Mouse (Mus musculus): ENCODE data around the gene Hsbp1. TPM values are rescaled to one million over a fixed set of nuclear protein-coding genes. Genes with fewer than 3 reads are reported as not detected.
"Not testable (repeated sequence)": the region's sequence is repeated elsewhere in the genome, so short reads cannot be mapped to it uniquely, and the experiment has no call there.

The Hsbp1 gene
- polyA plus RNA-seq, 1 experiment from 2014 or later, result 272 TPM

DNA sequence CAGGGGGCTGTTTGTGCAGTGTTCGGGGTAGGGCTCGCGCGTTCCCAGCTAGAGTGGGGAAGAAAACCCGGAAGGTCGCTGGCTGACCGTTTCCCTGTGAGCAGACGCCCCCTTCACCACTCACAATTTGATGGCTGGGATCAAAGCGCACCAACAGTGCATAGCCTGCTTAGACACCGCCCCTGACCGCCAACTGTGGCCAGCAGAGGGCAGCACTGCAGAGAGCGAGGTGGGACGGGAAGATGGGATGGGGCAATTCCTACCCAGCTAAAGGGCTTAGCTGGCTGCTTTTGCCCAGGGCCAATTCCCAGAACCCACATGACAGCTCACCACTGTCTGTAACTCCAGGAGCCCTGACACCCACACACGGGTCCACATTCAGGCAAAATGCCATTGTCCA lies 14.5 kb downstream of the Hsbp1 start:
- 46% methylated on average over 14 of the region's 14 CpGs for WGBS
- Histone ChIP-seq H3K27me3 (ENCODE audit: control insufficient read depth, insufficient read depth, low read length) (no peaks in the 10 kb centered on the region), H3K4me3 (ENCODE audit: low read depth, low read length) (no peak overlapping the region), H3K9ac (ENCODE audit: low read length) (no peak overlapping the region), H3K4me1 (ENCODE audit: control insufficient read depth, insufficient read depth, low read length) (no peaks in the 10 kb centered on the region), H3K4me2 (ENCODE audit: low read depth, severe bottlenecking) (no peak overlapping the region), H3K36me3 (ENCODE audit: control insufficient read depth, insufficient read depth, low read length) (no peaks in the 10 kb centered on the region), H3K27ac (replicated peaks; ENCODE audit: low read depth, low read length) (no peak overlapping the region), H3K9me3 (ENCODE audit: control insufficient read depth, low read length) (no peaks in the 10 kb centered on the region)
- DNase-seq (ENCODE audit: low spot score) (peak; percentile 72), ATAC-seq (ENCODE audit: insufficient number of reproducible peaks, low FRiP score, low TSS enrichment, low read depth) (no peak)

DNA sequence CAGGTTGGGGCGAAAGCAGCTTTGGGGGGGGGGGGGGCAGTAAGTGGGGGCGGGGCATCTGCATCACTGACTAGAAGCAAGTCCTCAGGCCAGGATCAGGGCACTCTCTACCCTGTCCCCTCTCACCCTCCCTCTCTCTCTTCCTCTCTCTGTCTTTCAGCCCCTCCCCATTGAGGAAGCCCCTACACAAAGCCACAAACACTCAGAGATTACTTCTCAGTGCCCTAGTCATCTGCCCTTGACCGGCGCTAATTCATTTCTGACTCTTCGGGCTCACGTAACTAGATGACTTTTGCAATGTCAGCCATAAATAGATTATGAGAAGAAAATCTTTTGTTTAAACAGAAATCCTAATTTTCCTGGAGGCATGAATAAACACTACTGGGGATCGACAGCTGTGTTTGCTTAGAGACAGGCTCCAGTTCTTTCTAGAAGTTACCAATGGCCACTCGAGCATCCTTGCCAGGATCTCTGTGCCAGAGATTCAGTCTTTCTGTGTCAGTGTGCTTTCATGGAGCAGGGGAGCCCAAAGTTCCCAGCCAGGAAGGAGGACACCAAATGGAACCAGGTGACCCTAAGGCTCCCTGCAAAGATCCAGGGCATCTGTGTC lies 16.5 kb downstream of the Hsbp1 start:
- no peak overlapping the region for H3K27ac ChIP-seq (replicated peaks; ENCODE audit: low read depth, low read length)
- H3K4me1 ChIP-seq (ENCODE audit: control insufficient read depth, insufficient read depth, low read length), result no peaks in the 10 kb centered on the region
- no peaks in the 10 kb centered on the region for H3K9me3 ChIP-seq (ENCODE audit: control insufficient read depth, low read length)
- no peak overlapping the region for H3K9ac ChIP-seq (ENCODE audit: low read length)
- no peak for ATAC-seq (ENCODE audit: insufficient number of reproducible peaks, low FRiP score, low TSS enrichment, low read depth)
- H3K4me2 ChIP-seq (ENCODE audit: low read depth, severe bottlenecking), result no peak overlapping the region
- WGBS, result 83% methylated on average over 7 of the region's 8 CpGs
- DNase-seq (ENCODE audit: low spot score), result no peak
- H3K36me3 ChIP-seq (ENCODE audit: control insufficient read depth, insufficient read depth, low read length), result no peaks in the 10 kb centered on the region
- H3K4me3 ChIP-seq (ENCODE audit: low read depth, low read length), result no peak overlapping the region
- H3K27me3 ChIP-seq (ENCODE audit: control insufficient read depth, insufficient read depth, low read length), result no peaks in the 10 kb centered on the region

DNA sequence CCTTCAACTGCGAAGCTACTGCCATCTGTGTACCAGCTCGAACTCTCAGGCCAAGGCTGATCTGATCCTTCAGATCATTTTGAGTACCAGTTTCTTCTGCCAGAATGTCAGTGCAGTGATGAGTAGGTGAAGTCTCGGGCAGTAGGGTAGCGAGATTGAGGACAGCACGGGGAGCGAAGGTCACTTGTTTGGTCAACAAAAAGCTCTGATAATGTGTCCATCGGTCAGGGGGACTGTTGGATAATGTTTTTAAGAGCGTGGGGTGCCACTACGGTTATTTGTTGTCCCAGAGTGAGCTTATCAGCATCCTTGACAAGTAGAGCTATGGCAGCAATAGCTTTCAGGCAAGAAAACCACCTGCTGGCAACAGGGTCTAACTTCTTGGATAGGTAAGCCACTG lies 30.4 kb downstream of the Hsbp1 start:
- H3K9me3 ChIP-seq (ENCODE audit: control insufficient read depth, low read length); H3K4me2 ChIP-seq (ENCODE audit: low read depth, severe bottlenecking); DNase-seq (ENCODE audit: low spot score); H3K36me3 ChIP-seq (ENCODE audit: control insufficient read depth, insufficient read depth, low read length); H3K4me3 ChIP-seq (ENCODE audit: low read depth, low read length); H3K9ac ChIP-seq (ENCODE audit: low read length); H3K4me1 ChIP-seq (ENCODE audit: control insufficient read depth, insufficient read depth, low read length); H3K27ac ChIP-seq (replicated peaks; ENCODE audit: low read depth, low read length); ATAC-seq (ENCODE audit: insufficient number of reproducible peaks, low FRiP score, low TSS enrichment, low read depth); H3K27me3 ChIP-seq (ENCODE audit: control insufficient read depth, insufficient read depth, low read length): not testable (repeated sequence)
- 90% methylated on average over 9 of the region's 9 CpGs for WGBS

DNA sequence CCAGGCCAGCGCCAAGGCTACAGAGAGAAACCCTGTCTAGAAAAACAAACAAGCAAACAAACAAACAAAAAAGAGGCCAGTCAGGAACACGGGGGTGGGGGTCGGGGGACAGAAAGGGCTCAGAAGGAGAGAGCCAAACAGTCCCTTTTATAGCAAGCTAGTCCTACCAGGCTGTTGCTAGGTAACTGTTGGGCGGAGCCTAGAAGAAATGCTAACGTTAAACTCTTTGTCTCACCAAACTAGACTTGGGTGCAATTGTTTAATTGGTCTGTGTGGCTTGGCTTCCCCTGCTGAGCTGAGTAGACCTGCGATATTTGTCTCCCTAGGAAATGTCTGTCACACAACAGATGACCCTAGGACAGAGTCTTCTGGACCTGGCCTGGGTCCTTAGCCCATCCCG lies 34.2 kb downstream of the Hsbp1 start:
- WGBS, result 78% methylated on average over 7 of the region's 7 CpGs
- no peaks in the 10 kb centered on the region for H3K9me3 ChIP-seq (ENCODE audit: control insufficient read depth, low read length)
- H3K4me1 ChIP-seq (ENCODE audit: control insufficient read depth, insufficient read depth, low read length), result no peaks in the 10 kb centered on the region
- H3K4me2 ChIP-seq (ENCODE audit: low read depth, severe bottlenecking), result no peak overlapping the region
- ATAC-seq (ENCODE audit: insufficient number of reproducible peaks, low FRiP score, low TSS enrichment, low read depth) (no peak), DNase-seq (ENCODE audit: low spot score) (no peak)
- no peak overlapping the region for H3K27ac ChIP-seq (replicated peaks; ENCODE audit: low read depth, low read length)
- H3K36me3 ChIP-seq (ENCODE audit: control insufficient read depth, insufficient read depth, low read length), result no peaks in the 10 kb centered on the region
- H3K9ac ChIP-seq (ENCODE audit: low read length), result no peak overlapping the region
- no peaks in the 10 kb centered on the region for H3K27me3 ChIP-seq (ENCODE audit: control insufficient read depth, insufficient read depth, low read length)
- H3K4me3 ChIP-seq (ENCODE audit: low read depth, low read length), result no peak overlapping the region

DNA sequence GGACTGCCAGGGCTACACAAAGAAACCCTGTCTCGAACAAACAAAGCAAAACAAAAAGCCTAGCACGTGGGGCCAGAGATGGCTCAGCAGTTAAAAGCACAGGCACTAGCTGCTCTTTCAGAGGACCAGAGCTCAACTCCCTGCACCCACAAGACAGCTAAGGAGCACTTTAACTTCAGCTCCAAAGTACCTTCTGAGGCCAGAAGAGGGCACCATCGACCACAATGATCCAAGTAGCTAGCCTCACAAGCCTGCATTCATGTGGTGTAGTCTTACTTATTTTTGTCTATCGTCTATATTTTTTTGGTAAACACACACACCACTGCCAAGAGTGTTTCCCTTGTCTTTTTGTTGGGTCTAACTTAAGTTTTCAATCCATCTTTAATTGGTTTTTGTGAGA lies 36.3 kb downstream of the Hsbp1 start:
- Histone ChIP-seq H3K4me1 (ENCODE audit: control insufficient read depth, insufficient read depth, low read length) (no peaks in the 10 kb centered on the region), H3K9me3 (ENCODE audit: control insufficient read depth, low read length) (no peaks in the 10 kb centered on the region), H3K4me2 (ENCODE audit: low read depth, severe bottlenecking) (no peak overlapping the region), H3K4me3 (ENCODE audit: low read depth, low read length) (no peak overlapping the region), H3K9ac (ENCODE audit: low read length) (no peak overlapping the region), H3K27ac (replicated peaks; ENCODE audit: low read depth, low read length) (no peak overlapping the region), H3K27me3 (ENCODE audit: control insufficient read depth, insufficient read depth, low read length) (no peaks in the 10 kb centered on the region; the same call in 1 of the 2 replicates), H3K36me3 (ENCODE audit: control insufficient read depth, insufficient read depth, low read length) (no peaks in the 10 kb centered on the region)
- 45% methylated on average over 4 of the region's 4 CpGs for WGBS
- ATAC-seq (ENCODE audit: insufficient number of reproducible peaks, low FRiP score, low TSS enrichment, low read depth) (no peak), DNase-seq (ENCODE audit: low spot score) (peak; percentile 49)

DNA sequence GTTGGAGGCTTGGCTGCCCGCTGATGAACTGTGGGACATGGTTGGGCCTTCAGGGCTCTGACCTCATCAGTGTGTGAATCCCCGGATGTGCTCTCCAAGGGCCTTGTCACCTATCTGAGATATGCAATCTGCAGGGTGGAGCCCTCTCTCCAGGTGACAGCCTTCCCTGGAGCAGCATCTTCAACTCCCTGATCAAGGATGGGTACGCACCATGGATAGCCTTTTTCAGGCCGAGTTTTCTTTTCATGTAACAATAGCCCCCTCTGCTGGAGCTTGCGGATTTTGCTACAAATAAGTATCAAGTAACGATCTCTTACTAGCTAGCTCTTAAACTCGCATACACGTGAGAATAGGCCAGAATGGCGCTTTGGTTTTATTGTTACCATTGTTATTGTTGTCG lies 40.2 kb downstream of the Hsbp1 start:
- H3K9ac ChIP-seq (ENCODE audit: low read length), result no peak overlapping the region
- no peak overlapping the region for H3K4me3 ChIP-seq (ENCODE audit: low read depth, low read length)
- no peak overlapping the region for H3K27ac ChIP-seq (replicated peaks; ENCODE audit: low read depth, low read length)
- H3K4me2 ChIP-seq (ENCODE audit: low read depth, severe bottlenecking), result no peak overlapping the region
- peak; percentile 79 for DNase-seq (ENCODE audit: low spot score)
- peaks cover 10% of the 10 kb centered on the region for H3K27me3 ChIP-seq (ENCODE audit: control insufficient read depth, insufficient read depth, low read length)
- 24% methylated on average over 10 of the region's 10 CpGs for WGBS
- no peaks in the 10 kb centered on the region for H3K9me3 ChIP-seq (ENCODE audit: control insufficient read depth, low read length)
- no peaks in the 10 kb centered on the region for H3K36me3 ChIP-seq (ENCODE audit: control insufficient read depth, insufficient read depth, low read length)
- no peaks in the 10 kb centered on the region for H3K4me1 ChIP-seq (ENCODE audit: control insufficient read depth, insufficient read depth, low read length)
- no peak for ATAC-seq (ENCODE audit: insufficient number of reproducible peaks, low FRiP score, low TSS enrichment, low read depth)

DNA sequence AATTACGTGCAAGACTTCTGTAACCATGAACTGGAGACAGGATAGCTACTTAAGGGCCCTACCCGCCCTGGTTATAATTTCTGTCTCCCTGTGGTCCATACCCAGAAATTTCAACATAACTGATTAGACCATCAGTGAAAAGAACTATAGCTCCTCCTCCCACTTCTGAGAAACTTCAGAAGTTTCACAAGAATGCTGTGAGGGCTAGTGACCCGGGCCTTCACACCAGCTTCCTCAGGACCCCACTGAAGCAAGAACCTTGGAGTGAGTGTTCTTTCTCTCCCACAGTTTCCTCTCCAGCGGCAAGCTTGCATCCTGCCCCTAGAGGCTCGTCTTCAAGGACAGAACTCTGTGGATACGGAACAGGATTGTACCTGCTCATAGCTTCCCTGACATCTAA lies 41.6 kb downstream of the Hsbp1 start:
- Histone ChIP-seq H3K4me1 (ENCODE audit: control insufficient read depth, insufficient read depth, low read length) (no peaks in the 10 kb centered on the region), H3K4me3 (ENCODE audit: low read depth, low read length) (no peak overlapping the region), H3K4me2 (ENCODE audit: low read depth, severe bottlenecking) (no peak overlapping the region), H3K9me3 (ENCODE audit: control insufficient read depth, low read length) (no peaks in the 10 kb centered on the region), H3K9ac (ENCODE audit: low read length) (no peak overlapping the region), H3K27me3 (ENCODE audit: control insufficient read depth, insufficient read depth, low read length) (peaks cover 12% of the 10 kb centered on the region), H3K36me3 (ENCODE audit: control insufficient read depth, insufficient read depth, low read length) (no peaks in the 10 kb centered on the region), H3K27ac (replicated peaks; ENCODE audit: low read depth, low read length) (no peak overlapping the region)
- DNase-seq (ENCODE audit: low spot score) (no peak), ATAC-seq (ENCODE audit: insufficient number of reproducible peaks, low FRiP score, low TSS enrichment, low read depth) (no peak)
- 83% methylated on average over 6 of the region's 6 CpGs for WGBS

DNA sequence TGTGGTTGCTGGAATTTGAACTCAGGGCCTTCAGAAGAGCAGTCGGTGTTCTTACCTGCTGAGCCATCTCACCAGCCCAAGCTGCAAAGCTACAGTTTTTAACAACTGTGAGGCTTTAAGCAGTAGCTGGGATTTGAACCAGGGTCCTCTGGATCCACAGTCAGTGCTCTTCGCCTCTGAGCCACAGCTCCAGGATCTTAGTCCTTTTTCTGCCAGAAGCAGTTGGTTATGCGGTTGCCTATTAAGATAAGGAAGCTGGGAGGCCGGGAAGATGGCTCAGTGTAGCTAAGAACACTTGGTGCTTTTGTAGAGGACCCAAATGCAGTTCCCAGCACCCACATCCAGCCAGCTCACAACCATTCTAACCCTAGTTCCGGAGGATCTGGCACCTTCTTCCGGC lies 42.7 kb downstream of the Hsbp1 start:
- Histone ChIP-seq H3K9ac (ENCODE audit: low read length) (no peak overlapping the region), H3K9me3 (ENCODE audit: control insufficient read depth, low read length) (no peaks in the 10 kb centered on the region), H3K36me3 (ENCODE audit: control insufficient read depth, insufficient read depth, low read length) (no peaks in the 10 kb centered on the region), H3K4me3 (ENCODE audit: low read depth, low read length) (no peak overlapping the region), H3K4me1 (ENCODE audit: control insufficient read depth, insufficient read depth, low read length) (no peaks in the 10 kb centered on the region), H3K27ac (replicated peaks; ENCODE audit: low read depth, low read length) (no peak overlapping the region), H3K4me2 (ENCODE audit: low read depth, severe bottlenecking) (no peak overlapping the region), H3K27me3 (ENCODE audit: control insufficient read depth, insufficient read depth, low read length) (peaks cover 13% of the 10 kb centered on the region)
- ATAC-seq (ENCODE audit: insufficient number of reproducible peaks, low FRiP score, low TSS enrichment, low read depth) (no peak), DNase-seq (ENCODE audit: low spot score) (no peak)
- WGBS, result 85% methylated on average over 6 of the region's 6 CpGs

DNA sequence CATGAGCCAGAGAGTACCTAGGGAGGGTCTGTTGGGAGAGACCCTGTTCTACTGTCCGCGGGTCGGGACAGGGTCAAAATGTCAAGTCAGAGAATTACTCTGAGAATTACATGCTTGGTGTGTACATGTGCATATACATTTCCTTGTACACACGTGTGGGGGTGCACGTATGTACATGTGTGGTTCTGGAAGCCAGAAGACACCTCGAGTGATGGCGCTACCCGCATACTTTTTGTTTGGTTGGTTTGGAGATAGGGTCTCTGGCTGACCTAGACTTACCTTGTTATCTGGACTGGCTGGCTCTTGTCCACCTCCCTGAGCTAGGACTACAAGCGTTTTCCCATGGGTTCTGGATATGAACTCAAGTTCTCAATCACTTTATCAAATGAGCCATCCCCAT lies 49.8 kb downstream of the Hsbp1 start:
- Histone ChIP-seq H3K4me3 (ENCODE audit: low read depth, low read length) (peak overlapping the region; percentile 80), H3K27me3 (ENCODE audit: control insufficient read depth, insufficient read depth, low read length) (peaks cover 9% of the 10 kb centered on the region; the same call in 1 of the 2 replicates), H3K4me2 (ENCODE audit: low read depth, severe bottlenecking) (peak overlapping the region; percentile 99), H3K4me1 (ENCODE audit: control insufficient read depth, insufficient read depth, low read length) (peaks cover 5% of the 10 kb centered on the region), H3K36me3 (ENCODE audit: control insufficient read depth, insufficient read depth, low read length) (no peaks in the 10 kb centered on the region), H3K9ac (ENCODE audit: low read length) (no peak overlapping the region), H3K27ac (replicated peaks; ENCODE audit: low read depth, low read length) (no peak overlapping the region), H3K9me3 (ENCODE audit: control insufficient read depth, low read length) (no peaks in the 10 kb centered on the region)
- ATAC-seq (ENCODE audit: insufficient number of reproducible peaks, low FRiP score, low TSS enrichment, low read depth) (0 out of 2 replicates have a peak, but pooled peaks have one; percentile 11), DNase-seq (ENCODE audit: low spot score) (no peak)
- 82% methylated on average over 9 of the region's 9 CpGs for WGBS

Measured in limb, embryonic 11.5 days (tissue).